Mouse (Mus musculus): Measurements from ENCODE around the gene Npcd.

The Npcd gene

GRCm38 (mm10) chr15:79803533-79804351 lies 30.3 kb downstream of the Npcd start:
- DNase-seq (ENCODE audit: low read depth, low spot score) = no peak

GRCm38 (mm10) chr15:79802304-79802703 lies 31.7 kb downstream of the Npcd start:
- DNase-seq (ENCODE audit: low read depth, low spot score) = no peak

- no peak for DNase-seq (ENCODE audit: low read depth, low spot score)
Observed at GRCm38 (mm10) chr15:79801646-79802045, 32.4 kb downstream of the Npcd start.

- no peak for DNase-seq (ENCODE audit: low read depth, low spot score)
Observed at GRCm38 (mm10) chr15:79800701-79801100, 33.3 kb downstream of the Npcd start.

GRCm38 (mm10) chr15:79798591-79798990 lies 35.4 kb downstream of the Npcd start:
- DNase-seq (ENCODE audit: low read depth, low spot score) = no peak

- DNase-seq (ENCODE audit: low read depth, low spot score) = no peak
Observed at GRCm38 (mm10) chr15:79797680-79798079, 36.4 kb downstream of the Npcd start.

- DNase-seq (ENCODE audit: low read depth, low spot score) = no peak
Observed at GRCm38 (mm10) chr15:79797096-79797495, 36.9 kb downstream of the Npcd start.

GRCm38 (mm10) chr15:79796256-79796655 lies 37.8 kb downstream of the Npcd start:
- no peak for DNase-seq (ENCODE audit: low read depth, low spot score)

- DNase-seq (ENCODE audit: low read depth, low spot score) = no peak
Observed at GRCm38 (mm10) chr15:79794173-79794572, 39.9 kb downstream of the Npcd start.

- no peak for DNase-seq (ENCODE audit: low read depth, low spot score)
Observed at GRCm38 (mm10) chr15:79793076-79793475, 41.0 kb downstream of the Npcd start.

GRCm38 (mm10) chr15:79792455-79792854 lies 41.6 kb downstream of the Npcd start:
- no peak for DNase-seq (ENCODE audit: low read depth, low spot score)

- no peak for DNase-seq (ENCODE audit: low read depth, low spot score)
Observed at GRCm38 (mm10) chr15:79791502-79791901, 42.5 kb downstream of the Npcd start.

- DNase-seq (ENCODE audit: low read depth, low spot score) = no peak
Observed at GRCm38 (mm10) chr15:79790905-79791304, 43.1 kb downstream of the Npcd start.

GRCm38 (mm10) chr15:79790111-79790510 lies 43.9 kb downstream of the Npcd start:
- no peak for DNase-seq (ENCODE audit: low read depth, low spot score)

- DNase-seq (ENCODE audit: low read depth, low spot score) = no peak
Observed at GRCm38 (mm10) chr15:79787815-79788214, 46.2 kb downstream of the Npcd start.

- DNase-seq (ENCODE audit: low read depth, low spot score) = no peak
Observed at GRCm38 (mm10) chr15:79785056-79785455, 49.0 kb downstream of the Npcd start.

- DNase-seq (ENCODE audit: low read depth, low spot score) = no peak
Observed at GRCm38 (mm10) chr15:79777749-79778148, 56.3 kb downstream of the Npcd start, which contains the start of gene Dnal4. TSS of gene Dnal4 (minus strand) at chr15:79777849.

GRCm38 (mm10) chr15:79775662-79776061 lies 58.4 kb downstream of the Npcd start:
- no peak for DNase-seq (ENCODE audit: low read depth, low spot score)

GRCm38 (mm10) chr15:79774117-79775027 lies 59.7 kb downstream of the Npcd start:
- peak; percentile 96 for DNase-seq (ENCODE audit: low read depth, low spot score)

- DNase-seq (ENCODE audit: low read depth, low spot score) = no peak
Observed at GRCm38 (mm10) chr15:79770629-79771240, 63.3 kb downstream of the Npcd start.

- DNase-seq (ENCODE audit: low read depth, low spot score) = no peak
Observed at GRCm38 (mm10) chr15:79768302-79768701, 65.7 kb downstream of the Npcd start.

Data from brain, embryonic 18.5 days (tissue).